In the genomic region with DNA sequence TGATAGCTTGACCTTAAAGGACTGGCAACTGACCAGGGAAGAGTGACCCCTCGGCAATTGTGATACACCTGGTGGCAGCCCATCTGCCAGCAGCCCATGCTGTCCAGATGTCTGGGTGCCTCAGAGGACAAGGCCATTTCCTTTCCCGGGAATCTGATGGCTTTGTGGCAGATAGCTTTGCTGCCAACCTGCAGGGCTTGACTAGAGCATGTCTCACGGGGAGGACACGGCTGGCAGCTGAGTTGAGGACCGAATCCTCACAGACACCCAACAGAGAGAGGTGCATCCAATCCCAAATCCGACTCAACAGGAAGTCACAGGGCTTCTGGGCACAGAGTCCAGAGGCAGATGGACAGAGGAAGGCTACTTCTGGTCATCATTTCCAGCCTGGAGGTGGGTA, we compare ENCODE assay signal across 9 mouse cellular contexts.
"Had no signal": no experiment of that assay in that cellular context is flagged by ENCODE, and none has a peak within 500 bp of the region (broad histone marks: within the 10 kb centered on the region; RNA-seq: fewer than 3 reads in every experiment).

No protein-coding gene starts in this region.

- H3K27ac ChIP-seq: limb, embryonic 15.5 days; liver, embryonic 12.5 days; lung, embryonic 15.5 days; neural tube, embryonic 12.5 days; stomach, postnatal 0 days had no signal

- H3K36me3 ChIP-seq: limb, embryonic 15.5 days; liver, embryonic 12.5 days; lung, embryonic 15.5 days; neural tube, embryonic 12.5 days had no signal

- H3K9me3 ChIP-seq: limb, embryonic 15.5 days; liver, embryonic 12.5 days; lung, embryonic 15.5 days; neural tube, embryonic 12.5 days had no signal

- H3K4me3 ChIP-seq: limb, embryonic 15.5 days; liver, embryonic 12.5 days; lung, embryonic 15.5 days; neural tube, embryonic 12.5 days had no signal

- DNase-seq: kidney, postnatal 10 days; lung, postnatal 14 days; midbrain, embryonic 14.5 days; thymus, postnatal 4 days had no signal

- H3K27me3 ChIP-seq: limb, embryonic 15.5 days; liver, embryonic 12.5 days; lung, embryonic 15.5 days; neural tube, embryonic 12.5 days had no signal

- H3K4me1 ChIP-seq: limb, embryonic 15.5 days; liver, embryonic 12.5 days; lung, embryonic 15.5 days; neural tube, embryonic 12.5 days had no signal

- ATAC-seq: liver, embryonic 12.5 days had no signal

- H3K4me2 ChIP-seq: limb, embryonic 15.5 days; liver, embryonic 12.5 days; lung, embryonic 15.5 days; neural tube, embryonic 12.5 days had no signal

- H3K9ac ChIP-seq: limb, embryonic 15.5 days; liver, embryonic 12.5 days; lung, embryonic 15.5 days; neural tube, embryonic 12.5 days had no signal
